Mouse (Mus musculus) G1E-ER4 (cell line): Measurements from ENCODE around the gene Mpp3. TPM values are rescaled to one million over a fixed set of nuclear protein-coding genes. Genes with fewer than 3 reads are reported as not detected.

ENCODE experiments used
- GATA1 ChIP-seq: IDR thresholded peaks from one replicate; pipeline ENCODE4 v1.8.0; 2012; ENCODE audit warnings: low read length, inconsistent platforms
- polyA plus RNA-seq: library from polyadenylated mRNA; stranded (reverse); fragments of >175 nt; gene quantifications from 2 replicates; pipeline ENCODE4 v1.2.3, GENCODE M21; 2012

Gene Mpp3
- polyA plus RNA-seq, 1 experiment = not detected

DNA sequence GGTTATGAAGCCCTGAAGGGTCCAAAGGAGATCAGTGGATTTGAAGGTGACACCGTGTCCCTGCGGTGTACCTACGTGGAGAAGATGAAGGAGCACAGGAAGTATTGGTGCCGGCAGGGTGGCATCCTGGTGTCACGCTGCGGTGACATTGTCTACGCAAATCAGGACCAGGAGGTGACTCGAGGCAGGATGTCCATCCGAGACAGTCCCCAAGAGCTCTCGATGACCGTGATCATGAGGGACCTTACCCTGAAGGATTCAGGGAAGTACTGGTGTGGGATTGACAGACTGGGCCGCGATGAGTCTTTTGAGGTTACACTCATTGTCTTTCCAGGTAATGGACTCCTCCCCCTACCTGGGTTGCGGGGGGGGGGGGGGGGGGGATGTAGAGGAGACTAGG is 14.7 kb upstream of the Mpp3 start:
- TF ChIP-seq GATA1 = no peak

DNA sequence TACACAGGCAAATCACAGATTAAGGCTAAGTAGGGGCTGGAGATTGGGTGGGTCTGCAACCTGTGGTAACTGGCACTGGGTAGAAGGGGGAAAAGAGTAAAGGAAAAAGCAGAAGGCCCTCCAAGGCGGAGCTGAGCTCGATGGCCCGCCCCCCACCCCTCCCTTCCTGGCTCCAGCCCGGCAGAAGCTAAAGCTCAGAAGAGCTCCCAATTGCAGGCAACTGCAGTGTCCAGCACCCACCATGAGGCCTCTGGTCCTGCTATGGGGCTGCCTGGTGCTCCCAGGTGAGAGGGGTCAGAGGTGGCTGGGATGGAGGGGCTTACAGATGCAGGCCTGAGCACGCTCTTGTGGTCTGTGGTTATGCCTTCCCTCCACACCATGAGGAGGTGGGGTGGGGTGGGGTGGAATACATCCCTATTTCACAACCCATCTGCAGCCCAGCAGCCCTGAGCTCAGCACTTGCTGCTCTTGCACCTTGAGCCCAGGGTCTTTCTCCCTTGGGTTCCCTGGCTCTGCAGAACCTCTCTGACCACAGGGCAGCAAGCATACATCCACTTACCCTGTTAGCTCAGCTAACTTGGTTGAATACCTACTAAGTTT is 13.2 kb upstream of the Mpp3 start, which contains the start of gene Cd300lg:
Gene Cd300lg, plus strand, starts transcription at position 160 of the 600 bp plus-strand sequence.
- TF ChIP-seq GATA1 = no peak

DNA sequence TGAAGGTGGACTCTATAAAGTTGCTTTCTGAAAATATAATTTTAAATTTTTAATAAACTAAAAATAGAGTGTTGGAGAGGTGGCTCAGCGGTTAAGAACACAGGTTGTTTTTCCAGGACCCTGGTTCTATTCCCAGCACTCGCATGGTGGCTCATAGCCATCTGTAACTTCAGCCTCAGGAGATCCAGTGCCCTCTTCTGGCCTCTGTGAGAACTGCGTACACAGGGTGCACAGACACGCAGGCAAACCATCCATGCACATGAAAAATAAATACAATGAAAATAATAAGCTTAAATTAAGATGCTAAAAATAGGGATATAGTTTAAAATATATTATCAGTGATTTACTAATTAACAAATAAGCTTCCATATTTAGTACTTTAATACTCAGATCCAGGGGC is 12.4 kb upstream of the Mpp3 start:
- TF ChIP-seq GATA1 = no peak

DNA sequence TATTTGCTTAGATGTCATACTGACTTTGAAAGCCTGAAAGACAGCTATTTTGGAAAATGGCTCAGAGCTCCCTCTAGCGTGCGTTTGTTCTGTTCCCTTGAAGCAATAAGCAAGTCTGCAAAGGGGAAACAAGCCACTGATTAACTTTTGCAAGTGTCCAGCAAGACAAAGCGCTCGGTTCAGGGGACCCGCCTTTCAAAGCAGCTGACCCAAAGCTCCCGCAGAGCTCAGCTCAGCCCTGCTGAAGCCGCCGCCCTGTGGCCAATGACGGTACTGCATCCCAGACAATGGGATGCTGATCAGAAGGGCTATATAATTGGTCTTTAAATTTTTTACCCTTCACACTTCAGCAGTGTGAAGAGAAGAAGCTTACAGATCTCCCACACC is 11.9 kb upstream of the Mpp3 start:
- TF ChIP-seq GATA1 = no peak

DNA sequence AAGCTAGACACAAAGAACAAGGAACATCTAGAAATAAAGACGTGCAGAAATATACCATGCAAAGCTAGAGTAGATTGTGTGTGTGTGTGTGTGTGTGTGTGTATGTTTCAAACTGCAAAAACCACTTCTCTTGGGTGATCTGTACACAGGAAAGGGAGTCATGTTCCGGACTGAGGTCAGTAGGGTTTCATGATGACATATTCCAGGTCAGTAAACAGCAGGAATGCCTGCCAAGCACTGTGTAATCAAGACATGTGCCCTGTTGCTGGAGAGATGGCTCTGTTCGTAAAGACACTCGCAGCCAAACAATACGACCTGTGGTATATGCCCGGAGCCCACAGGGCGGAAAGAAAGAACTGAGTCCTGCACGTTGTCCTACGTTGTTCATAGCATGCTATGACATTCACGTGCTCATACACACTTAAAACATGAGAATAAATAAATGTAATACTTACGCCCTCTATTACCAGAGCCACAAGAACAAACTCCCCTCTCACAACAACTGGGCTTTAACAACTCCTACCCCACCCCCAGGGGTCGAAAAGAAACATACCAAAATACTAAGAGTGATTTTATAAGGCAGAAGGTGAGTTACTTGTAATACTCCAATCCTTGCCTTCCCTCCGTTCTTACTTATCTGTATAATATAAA is 11.4 kb upstream of the Mpp3 start:
- TF ChIP-seq GATA1 = no peak

DNA sequence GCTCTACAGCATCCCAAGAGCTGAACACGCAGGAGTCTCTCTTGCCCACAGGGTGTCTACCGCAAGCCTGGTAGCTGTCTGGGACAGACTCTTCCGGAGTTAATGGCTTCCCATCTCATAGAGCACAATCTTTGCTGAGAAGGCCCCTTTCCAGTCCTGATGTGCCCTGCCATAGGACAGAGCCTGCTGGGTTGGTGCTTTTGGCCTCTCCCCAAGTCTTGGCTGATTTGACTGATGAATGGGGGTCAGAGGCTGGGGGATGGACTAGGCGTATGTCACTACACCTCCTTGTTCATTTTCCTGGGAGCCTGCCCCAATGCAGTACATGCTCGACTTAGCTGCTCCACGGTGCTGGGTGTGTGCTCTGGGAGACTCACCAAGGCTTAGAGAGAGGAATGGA is 9.5 kb upstream of the Mpp3 start:
- TF ChIP-seq GATA1 = no peak

DNA sequence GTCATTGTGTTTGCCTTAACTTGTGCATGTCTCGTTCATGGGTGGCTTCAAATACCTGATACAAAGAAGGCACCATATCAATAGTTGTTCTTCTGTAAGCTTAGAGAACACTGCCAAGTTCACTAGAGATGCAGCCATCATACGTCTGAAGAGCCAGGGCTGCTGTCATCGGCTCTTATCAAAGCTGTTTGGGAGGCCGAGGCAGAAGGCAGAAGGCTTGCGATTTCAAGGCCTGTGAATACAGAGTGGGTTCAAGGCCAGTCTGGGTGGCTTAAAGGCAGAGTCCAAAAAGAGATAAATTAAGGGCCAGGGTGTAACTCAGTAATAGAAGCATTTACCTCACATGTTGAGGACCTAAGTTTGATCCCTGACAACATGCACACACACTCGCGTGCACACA is 8.1 kb upstream of the Mpp3 start:
- TF ChIP-seq GATA1 = no peak

DNA sequence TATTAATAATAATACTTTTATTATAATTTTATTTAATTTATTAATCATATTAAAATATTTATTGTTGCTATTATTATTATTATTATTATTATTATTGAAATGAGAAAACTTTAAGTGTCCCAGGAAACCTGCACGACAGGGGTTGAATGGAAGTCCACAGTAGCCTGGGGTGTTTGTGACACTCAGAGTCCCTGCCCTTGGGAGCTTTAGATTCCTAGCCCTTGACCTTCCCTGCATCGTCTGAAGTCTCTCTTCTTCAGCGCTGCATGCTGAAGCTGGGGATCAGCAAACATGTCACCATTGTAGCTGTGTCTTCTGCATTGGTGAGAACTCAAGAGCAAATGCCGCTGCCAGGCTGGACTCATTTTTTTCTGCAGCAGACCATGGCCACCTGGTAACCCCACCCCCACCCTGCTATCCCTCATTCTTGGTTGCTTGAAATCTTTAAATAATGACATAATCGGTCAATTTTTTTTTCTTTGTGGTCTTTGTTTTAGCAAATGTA is 7.2 kb upstream of the Mpp3 start:
- TF ChIP-seq GATA1 = no peak

DNA sequence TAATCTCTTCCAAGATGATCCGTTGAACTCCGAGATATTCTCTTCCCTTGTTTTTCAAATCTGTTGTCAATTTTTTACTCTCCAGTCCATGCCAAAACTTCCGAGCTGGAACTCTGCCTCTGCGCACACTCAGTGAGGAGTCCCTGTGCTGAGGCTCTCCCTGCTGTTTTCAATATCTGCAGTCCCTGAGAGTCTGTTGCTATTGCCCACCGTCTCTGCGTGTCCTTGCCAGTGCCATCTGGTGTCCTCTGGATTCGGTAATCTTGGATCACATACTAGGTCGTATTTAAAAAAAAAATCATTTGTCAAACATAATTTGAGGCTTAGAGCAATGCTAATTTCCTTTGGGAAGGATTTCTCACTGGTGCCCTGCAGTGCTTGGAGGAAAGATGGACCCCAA is 6.6 kb upstream of the Mpp3 start:
- TF ChIP-seq GATA1 = no peak

DNA sequence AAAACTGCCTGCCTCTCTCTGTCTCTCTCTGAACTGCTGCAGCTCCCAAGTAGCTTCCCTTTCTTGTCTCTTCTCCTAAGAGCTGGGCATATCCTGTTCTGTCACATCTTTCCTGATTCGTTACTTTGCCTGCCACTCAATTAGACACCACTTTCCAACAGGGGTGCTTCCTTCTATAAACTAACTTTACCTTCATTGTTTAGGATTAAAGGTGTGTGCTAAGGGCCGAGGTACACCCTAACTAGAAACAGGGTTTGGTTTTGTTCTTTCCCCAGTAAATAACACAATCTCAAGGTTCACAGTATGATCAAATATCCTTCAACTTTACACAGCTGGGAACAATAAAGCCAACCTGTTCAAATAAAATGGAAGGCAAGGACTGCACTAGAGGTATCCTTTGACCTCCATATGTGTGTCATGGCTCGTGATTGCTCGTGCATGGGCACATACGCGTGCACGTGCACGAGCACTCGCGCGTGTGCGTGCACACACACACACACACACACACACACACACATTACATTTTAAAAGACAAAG is 4.9 kb upstream of the Mpp3 start:
- no peak for TF ChIP-seq GATA1

DNA sequence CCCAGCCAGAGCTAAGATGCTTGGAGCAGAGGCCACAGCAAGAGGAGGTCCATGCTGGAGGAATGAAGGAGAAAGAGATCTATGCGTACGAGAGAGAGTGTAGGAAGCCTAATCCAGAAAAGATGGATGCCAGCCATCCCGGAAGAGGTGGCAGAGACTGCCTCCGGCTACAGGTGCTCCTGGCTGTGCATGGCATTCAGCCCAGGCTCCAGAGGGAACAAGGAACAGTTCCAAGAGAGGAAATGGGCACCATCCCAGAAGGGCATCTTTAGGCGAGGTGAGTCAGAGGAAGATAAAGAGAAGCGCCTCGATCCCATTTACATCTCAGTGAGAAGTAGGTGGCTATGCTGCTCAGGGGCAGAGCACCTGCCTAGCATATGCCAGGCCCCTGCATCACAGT is 2.9 kb upstream of the Mpp3 start:
- TF ChIP-seq GATA1 = no peak

DNA sequence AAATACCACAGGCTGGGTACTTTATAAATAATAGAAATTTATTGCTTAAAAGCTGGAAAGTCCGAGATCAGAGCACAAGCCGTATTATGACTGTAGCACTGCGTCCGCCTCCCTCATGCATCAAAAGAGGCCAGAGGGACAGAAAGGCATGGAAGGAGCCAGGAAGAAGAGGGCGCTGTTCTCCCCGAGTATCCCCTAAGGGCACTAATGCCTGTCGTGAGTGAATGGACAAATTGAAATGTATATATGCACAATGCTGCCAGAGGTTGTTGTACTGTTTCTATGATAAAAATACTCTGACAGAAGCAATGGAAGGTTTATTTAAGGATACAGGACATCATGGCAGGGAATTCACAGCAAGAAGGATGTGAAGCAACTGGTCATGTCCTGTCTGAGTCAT is 1.7 kb upstream of the Mpp3 start:
- TF ChIP-seq GATA1 = no peak

DNA sequence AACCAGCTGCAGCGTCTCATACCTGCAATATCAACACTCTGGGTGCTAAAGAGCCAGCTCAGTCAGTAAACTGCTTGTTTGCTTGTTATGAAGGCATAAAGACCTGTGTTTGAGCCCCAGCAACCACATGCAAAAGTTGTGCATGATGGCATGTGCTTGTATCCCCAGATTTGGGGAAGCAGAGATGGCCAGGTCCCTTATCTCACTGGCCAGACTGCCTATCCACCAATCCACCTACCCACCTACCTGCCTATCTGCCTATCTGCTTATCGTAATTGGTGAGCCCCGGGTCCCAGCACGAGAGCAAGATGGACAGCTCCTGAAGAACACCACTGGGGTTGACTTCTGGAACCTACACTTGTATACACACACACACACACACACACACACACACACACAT is 1.0 kb upstream of the Mpp3 start:
- no peak for TF ChIP-seq GATA1

DNA sequence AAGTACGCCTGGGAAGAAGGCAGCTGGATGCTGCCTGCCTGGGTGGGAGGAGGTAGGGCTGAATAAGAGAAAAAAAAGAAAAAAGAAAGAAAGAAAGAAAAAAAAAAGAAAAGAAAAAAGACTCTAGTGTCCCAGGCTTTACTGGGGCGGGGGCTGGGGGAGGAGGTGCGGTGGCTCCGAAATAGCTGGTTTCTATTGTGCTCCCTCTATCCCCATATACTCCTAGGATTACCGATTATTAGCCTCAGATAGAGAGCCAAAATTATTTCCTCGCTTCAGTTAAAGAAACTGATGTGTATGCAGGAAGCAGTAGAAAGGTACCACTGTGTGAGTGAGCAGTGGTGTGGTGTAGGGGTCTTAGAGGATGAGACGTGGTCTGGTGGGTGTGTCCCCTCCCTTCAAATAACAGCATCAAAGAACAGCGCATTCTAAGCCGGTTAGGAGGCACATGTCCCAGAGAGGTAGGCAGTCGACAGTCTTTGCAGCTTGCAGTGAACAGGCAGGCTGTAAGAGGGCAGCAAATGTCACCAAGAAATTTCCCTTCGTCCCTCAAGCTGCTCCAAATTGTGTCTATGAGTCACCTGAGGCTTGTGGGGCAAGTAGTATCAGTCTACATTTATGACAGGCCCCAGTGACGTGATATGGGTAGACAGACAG is 772 bp downstream of the Mpp3 start:
- no peak for TF ChIP-seq GATA1

DNA sequence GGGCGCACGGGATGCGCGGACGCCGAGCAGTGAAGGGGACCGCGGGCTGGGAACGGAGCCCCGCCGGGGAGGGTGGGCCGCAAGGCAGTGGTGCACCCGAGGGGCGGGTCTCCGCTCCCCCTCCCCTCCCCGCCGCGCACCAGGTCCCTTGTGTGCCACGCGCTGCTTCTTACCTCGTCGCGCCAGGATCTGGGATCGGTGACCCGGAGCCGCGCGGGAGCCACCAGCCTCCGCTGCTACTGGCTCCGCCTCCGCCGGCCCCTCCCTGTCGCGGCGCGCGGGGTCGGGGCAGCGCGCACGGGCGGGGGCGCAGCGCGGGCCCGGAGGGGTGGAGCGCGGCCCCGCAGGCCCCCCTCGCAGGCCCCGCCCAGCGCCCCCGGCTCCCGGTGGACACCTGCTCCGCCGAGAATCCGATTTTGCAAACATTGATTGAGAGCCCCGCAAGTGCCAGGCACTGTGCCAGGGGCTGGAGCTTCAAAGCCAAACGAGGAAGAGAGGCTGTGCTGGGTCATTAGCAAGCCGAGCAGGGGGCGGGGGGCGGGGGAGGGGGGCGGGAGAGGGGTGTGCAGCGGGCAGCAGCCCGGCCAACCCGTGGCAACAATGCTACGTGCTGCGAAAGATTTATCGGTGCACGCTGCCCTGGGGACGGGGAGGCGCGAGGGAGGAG is 1.4 kb downstream of the Mpp3 start:
- TF ChIP-seq GATA1 = no peak
